Mouse (Mus musculus) myocyte (in vitro differentiated cells): Measurements from ENCODE around the gene Nisch. TPM values are rescaled to one million over a fixed set of nuclear protein-coding genes. Genes with fewer than 3 reads are reported as not detected.
A peak's percentile ranks its signal among the peaks of the same experiment; 100 is the strongest.

Experiments used
- H3K27me3 ChIP-seq: one replicate; pipeline ENCODE4 v1.6.1; 2011; ENCODE audit not compliant: control insufficient read depth, insufficient read depth, insufficient read length
- H3K36me3 ChIP-seq: one replicate; pipeline ENCODE4 v1.6.1; 2011; ENCODE audit not compliant: control insufficient read depth, insufficient read depth
- H3K4me2 ChIP-seq: one replicate; pipeline ENCODE4 v1.6.1; 2011; ENCODE audit warnings: low read depth, control low read depth
- H3K4me3 ChIP-seq: one replicate; pipeline ENCODE4 v1.5.1; 2011; ENCODE audit warnings: mild to moderate bottlenecking, control low read depth, moderate library complexity
- H3K79me2 ChIP-seq: one replicate; pipeline ENCODE4 v1.6.1; 2011; ENCODE audit not compliant: control insufficient read depth, insufficient read depth
- H3ac ChIP-seq: one replicate; pipeline ENCODE4 v1.6.1; 2011; ENCODE audit not compliant: control insufficient read depth, insufficient read length
- CEBPB ChIP-seq: IDR thresholded peaks from 2 replicates; pipeline ENCODE4 v1.6.1; 2011; ENCODE audit warnings: mild to moderate bottlenecking, moderate library complexity; ENCODE audit not compliant: poor library complexity, insufficient read depth, severe bottlenecking
- E2F4 ChIP-seq: IDR thresholded peaks from one replicate; pipeline ENCODE4 v1.6.1; 2011; ENCODE audit warnings: mild to moderate bottlenecking, control low read depth, moderate library complexity; ENCODE audit not compliant: insufficient read depth
- MAX ChIP-seq: IDR thresholded peaks from one replicate; pipeline ENCODE4 v1.6.1; 2011; ENCODE audit warnings: low read depth, mild to moderate bottlenecking, control low read depth
- MYOD1 ChIP-seq, 3 experiments: IDR thresholded peaks; one replicate each; pipeline ENCODE4 v1.6.1; 2011; ENCODE audit warnings: control low read depth in 2 of 3, low read depth in 2 of 3, mild to moderate bottlenecking in 2 of 3, moderate library complexity in 1 of 3; ENCODE audit not compliant: insufficient read length in 2 of 3, control insufficient read depth in 1 of 3
- MYOG ChIP-seq, 3 experiments: IDR thresholded peaks; one replicate each; pipeline ENCODE4 v1.6.1; 2011; ENCODE audit warnings: control low read depth in 2 of 3, low read depth in 2 of 3, mild to moderate bottlenecking in 2 of 3; ENCODE audit not compliant: insufficient read length in 2 of 3, control insufficient read depth in 1 of 3, insufficient read depth in 1 of 3
- POLR2A ChIP-seq: IDR thresholded peaks from one replicate; pipeline ENCODE4 v1.6.1; 2011; ENCODE audit warnings: low read depth, mild to moderate bottlenecking, control low read depth, moderate library complexity; ENCODE audit not compliant: insufficient read length
- POLR2AphosphoS2 ChIP-seq: IDR thresholded peaks from one replicate; pipeline ENCODE4 v1.6.1; 2011; ENCODE audit warnings: low read depth, control low read depth; ENCODE audit not compliant: insufficient read length
- REST ChIP-seq: IDR thresholded peaks from one replicate; pipeline ENCODE4 v1.6.1; 2011; ENCODE audit warnings: mild to moderate bottlenecking, control low read depth, moderate library complexity; ENCODE audit not compliant: insufficient read depth, insufficient read length
- SRF ChIP-seq: IDR thresholded peaks from one replicate; pipeline ENCODE4 v1.6.1; 2011; ENCODE audit warnings: low read depth; ENCODE audit not compliant: control insufficient read depth, insufficient read length
- TCF12 ChIP-seq: IDR thresholded peaks from one replicate; pipeline ENCODE4 v1.6.1; 2011; ENCODE audit warnings: mild to moderate bottlenecking, control low read depth; ENCODE audit not compliant: poor library complexity, insufficient read depth, severe bottlenecking
- TCF3 ChIP-seq: IDR thresholded peaks from one replicate; pipeline ENCODE4 v1.6.1; 2011; ENCODE audit warnings: low read depth, control low read depth; ENCODE audit not compliant: insufficient read length
- USF1 ChIP-seq: IDR thresholded peaks from one replicate; pipeline ENCODE4 v1.6.1; 2011; ENCODE audit warnings: low read depth, mild to moderate bottlenecking, control low read depth, moderate library complexity
- polyA plus RNA-seq: library from polyadenylated mRNA; unstranded; fragments of >200 nt; fragmentation: generic; extraction: Trizol; gene quantifications from one replicate; pipeline ENCODE4 v1.2.1, GENCODE M21; 2012; ENCODE audit warnings: missing spikeins

Nisch gene
- polyA plus RNA-seq, 1 experiment, result 266 TPM

DNA sequence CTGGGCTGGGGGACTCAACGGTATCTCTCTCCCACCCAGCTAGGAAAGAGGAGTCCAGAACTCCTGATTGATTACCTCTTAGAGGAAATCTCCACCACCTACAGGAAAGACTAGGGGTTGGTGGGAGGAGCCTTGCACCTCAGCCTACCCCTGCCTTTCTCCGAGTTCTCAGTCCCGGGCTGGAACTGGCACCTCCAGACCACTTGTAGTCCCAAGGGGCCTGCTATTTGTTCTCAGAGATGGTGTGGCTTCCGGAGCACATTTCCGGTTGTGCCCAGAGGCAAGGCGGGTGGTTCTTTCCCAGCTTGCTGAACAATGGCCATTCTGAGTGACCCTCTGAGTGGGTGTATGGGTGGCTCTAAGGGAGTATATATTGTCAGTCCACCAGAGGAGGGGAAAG, 11.5 kb upstream of the Nisch start:
- H3K36me3 ChIP-seq, result no peaks in the 10 kb centered on the region
- H3ac ChIP-seq, result no peak overlapping the region
- H3K4me3 ChIP-seq, result no peak overlapping the region
- no peaks in the 10 kb centered on the region for H3K79me2 ChIP-seq
- H3K27me3 ChIP-seq, result peaks cover 6% of the 10 kb centered on the region
- H3K4me2 ChIP-seq, result no peak overlapping the region
- TF ChIP-seq MYOD1 (IDR thresholded peaks at IDR 0.05; ENCODE audit: control insufficient read depth in 1 of 3, insufficient read length in 2 of 3, low read depth in 2 of 3) (no peak), MYOG (IDR thresholded peaks at IDR 0.05; ENCODE audit: control insufficient read depth in 1 of 3, insufficient read depth in 1 of 3, insufficient read length in 2 of 3, low read depth in 2 of 3) (no peak), POLR2A (no peak), TCF3 (no peak), REST (no peak), USF1 (no peak), CEBPB (no peak), POLR2AphosphoS2 (no peak), TCF12 (no peak), E2F4 (no peak), MAX (no peak), SRF (no peak)

DNA sequence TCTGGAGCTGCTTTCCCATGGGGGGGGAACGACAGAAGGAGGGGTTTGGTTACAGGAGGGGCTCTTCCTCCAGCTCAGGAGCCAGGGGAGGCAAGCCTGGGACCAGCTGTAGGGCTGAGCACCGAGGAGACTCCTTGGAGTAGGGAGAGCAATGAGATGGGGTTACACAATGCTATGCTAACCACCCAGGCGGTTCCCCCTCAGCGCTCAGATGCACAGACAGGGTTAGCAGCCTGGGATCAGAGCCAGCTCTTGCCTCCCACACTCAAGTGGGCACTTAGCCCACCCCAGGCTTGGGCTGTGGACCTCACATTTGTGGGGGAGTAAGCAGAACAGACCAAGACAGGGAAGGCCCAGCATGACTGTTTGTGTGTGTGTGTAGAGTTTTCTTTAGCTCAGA, 10.2 kb upstream of the Nisch start:
- no peak overlapping the region for H3K4me3 ChIP-seq
- no peak overlapping the region for H3ac ChIP-seq
- no peaks in the 10 kb centered on the region for H3K79me2 ChIP-seq
- H3K4me2 ChIP-seq, result no peak overlapping the region
- peaks cover 8% of the 10 kb centered on the region for H3K27me3 ChIP-seq
- TF ChIP-seq TCF12 (no peak), POLR2A (no peak), POLR2AphosphoS2 (no peak), REST (no peak), MYOD1 (IDR thresholded peaks at IDR 0.05; ENCODE audit: control insufficient read depth in 1 of 3, insufficient read length in 2 of 3, low read depth in 2 of 3) (no peak), CEBPB (no peak), USF1 (no peak), MYOG (IDR thresholded peaks at IDR 0.05; ENCODE audit: control insufficient read depth in 1 of 3, insufficient read depth in 1 of 3, insufficient read length in 2 of 3, low read depth in 2 of 3) (no peak)
- no peaks in the 10 kb centered on the region for H3K36me3 ChIP-seq

DNA sequence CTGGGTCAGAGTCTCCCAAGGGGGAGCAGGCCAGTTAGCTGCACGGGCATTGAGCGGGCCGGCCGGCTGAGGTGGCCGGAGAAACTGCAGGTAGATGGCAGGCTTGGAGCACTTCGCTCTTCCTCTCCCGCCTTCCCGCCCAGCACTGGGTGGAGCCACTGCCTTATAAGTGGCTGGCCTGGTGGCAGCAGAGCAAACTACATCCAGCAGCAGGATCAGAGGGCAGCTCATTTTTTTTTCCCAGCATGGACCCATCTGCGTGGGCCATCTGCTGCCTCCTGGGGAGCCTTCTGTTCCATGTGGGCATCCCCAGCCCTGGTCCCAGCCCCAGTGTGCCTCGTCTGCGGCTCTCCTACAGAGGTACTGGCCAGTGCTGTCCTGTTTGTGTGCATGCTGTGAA, 920 bp upstream of the Nisch start, which contains the start of gene Sema3g:
Sema3g (plus strand) TSS at position 195 of the 400 bp plus-strand sequence.
- Histone ChIP-seq H3K4me3 (no peak within 1 kb of the TSS), H3ac (no peak within 1 kb of the TSS), H3K36me3 (no peaks in the 10 kb centered on the region), H3K4me2 (peak within 1 kb of the TSS; percentile 57), H3K27me3 (peaks cover 10% of the 10 kb centered on the region), H3K79me2 (no peaks in the 10 kb centered on the region)
- TF ChIP-seq POLR2AphosphoS2 (no peak), POLR2A (peak; percentile 20), SRF (peak; percentile 80), CEBPB (no peak), TCF3 (no peak), REST (no peak)

DNA sequence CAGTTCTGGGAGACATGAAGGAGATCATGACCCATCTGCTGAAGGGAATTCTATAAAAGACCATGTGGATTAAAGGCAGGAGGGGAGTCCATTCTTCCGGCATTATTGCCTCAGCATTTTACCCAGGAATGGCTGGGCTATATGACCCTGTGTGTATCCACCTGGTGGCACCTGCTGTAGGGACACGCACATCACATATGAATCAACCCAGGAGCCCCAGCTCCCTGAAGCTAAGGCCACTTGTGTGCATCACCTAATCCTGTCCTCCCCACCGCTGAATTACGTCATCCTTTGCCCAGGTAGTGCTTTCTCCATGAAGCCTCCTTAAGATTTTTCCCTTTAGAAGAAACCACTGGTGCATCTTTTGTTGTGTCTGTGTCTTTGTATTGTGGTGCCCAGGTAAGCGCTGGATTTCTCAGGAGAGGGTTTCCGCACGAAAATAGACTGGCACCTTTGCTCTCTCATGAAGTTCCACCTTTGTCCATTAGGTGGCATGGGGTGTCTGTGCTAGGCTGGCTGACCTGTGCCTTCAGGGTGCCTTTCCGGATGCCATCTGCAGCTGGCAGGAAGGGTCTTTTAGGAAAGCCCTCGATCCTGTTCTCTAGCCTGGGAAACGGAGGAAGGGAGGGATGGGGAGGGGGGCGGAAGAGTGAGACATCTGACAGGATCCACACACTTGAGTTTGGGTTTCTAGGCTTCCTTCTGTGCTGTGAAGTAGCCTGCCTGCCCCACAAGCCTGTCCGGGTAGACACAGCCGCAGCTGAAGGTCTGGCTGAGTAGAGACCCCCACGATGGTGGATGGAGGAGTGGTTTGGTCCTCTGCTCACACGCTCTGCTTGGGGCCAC, 1.4 kb downstream of the Nisch start:
- peaks cover 13% of the 10 kb centered on the region for H3K36me3 ChIP-seq
- TF ChIP-seq CEBPB, result 0 out of 2 replicates have a peak, but pooled peaks have one; percentile 8
- no peak for TF ChIP-seq TCF3
- no peak overlapping the region for H3K4me2 ChIP-seq
- no peaks in the 10 kb centered on the region for H3K27me3 ChIP-seq
- no peak overlapping the region for H3K4me3 ChIP-seq
- peaks cover 2% of the 10 kb centered on the region for H3K79me2 ChIP-seq
- no peak overlapping the region for H3ac ChIP-seq

DNA sequence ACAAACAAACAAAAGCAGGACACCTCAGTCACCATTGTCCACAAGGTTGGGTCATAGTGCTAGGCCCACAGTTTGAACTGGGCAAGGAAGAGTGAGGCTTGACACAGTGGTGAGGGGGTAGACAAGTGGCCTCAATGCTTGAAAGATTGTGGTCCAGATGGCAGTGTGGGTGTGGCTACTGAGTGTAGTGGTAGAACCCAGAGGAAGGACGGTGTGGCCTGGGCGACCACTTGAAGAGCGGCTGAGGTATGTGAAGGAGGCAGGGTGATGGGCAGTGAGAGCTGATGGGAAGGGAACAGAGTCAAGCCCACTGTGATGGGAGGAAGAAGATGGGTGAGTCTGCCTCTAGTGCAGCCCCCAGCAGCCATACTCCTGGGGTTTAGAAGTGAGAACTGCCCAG, 2.1 kb downstream of the Nisch start:
- TF ChIP-seq CEBPB (no peak), E2F4 (no peak), SRF (no peak), MYOD1 (IDR thresholded peaks at IDR 0.05; ENCODE audit: control insufficient read depth in 1 of 3, insufficient read length in 2 of 3, low read depth in 2 of 3) (peak in 1 of 3 experiments; percentile 1), MYOG (IDR thresholded peaks at IDR 0.05; ENCODE audit: control insufficient read depth in 1 of 3, insufficient read depth in 1 of 3, insufficient read length in 2 of 3, low read depth in 2 of 3) (peak in 1 of 3 experiments; percentile 60), USF1 (no peak), POLR2AphosphoS2 (peak; percentile 99), TCF12 (no peak), MAX (no peak), TCF3 (no peak), POLR2A (peak; percentile 86), REST (no peak)
- H3K4me3 ChIP-seq, result no peak overlapping the region
- H3K79me2 ChIP-seq, result peaks cover 6% of the 10 kb centered on the region
- no peaks in the 10 kb centered on the region for H3K27me3 ChIP-seq
- no peak overlapping the region for H3K4me2 ChIP-seq
- H3K36me3 ChIP-seq, result peaks cover 19% of the 10 kb centered on the region
- no peak overlapping the region for H3ac ChIP-seq
